Mouse (Mus musculus): ENCODE data around the gene Nabp2. TPM values are rescaled to one million over a fixed set of nuclear protein-coding genes. Genes with fewer than 3 reads are reported as not detected.

Nabp2 gene
- polyA plus RNA-seq, 1 experiment from 2014 or later: 127 TPM

DNA sequence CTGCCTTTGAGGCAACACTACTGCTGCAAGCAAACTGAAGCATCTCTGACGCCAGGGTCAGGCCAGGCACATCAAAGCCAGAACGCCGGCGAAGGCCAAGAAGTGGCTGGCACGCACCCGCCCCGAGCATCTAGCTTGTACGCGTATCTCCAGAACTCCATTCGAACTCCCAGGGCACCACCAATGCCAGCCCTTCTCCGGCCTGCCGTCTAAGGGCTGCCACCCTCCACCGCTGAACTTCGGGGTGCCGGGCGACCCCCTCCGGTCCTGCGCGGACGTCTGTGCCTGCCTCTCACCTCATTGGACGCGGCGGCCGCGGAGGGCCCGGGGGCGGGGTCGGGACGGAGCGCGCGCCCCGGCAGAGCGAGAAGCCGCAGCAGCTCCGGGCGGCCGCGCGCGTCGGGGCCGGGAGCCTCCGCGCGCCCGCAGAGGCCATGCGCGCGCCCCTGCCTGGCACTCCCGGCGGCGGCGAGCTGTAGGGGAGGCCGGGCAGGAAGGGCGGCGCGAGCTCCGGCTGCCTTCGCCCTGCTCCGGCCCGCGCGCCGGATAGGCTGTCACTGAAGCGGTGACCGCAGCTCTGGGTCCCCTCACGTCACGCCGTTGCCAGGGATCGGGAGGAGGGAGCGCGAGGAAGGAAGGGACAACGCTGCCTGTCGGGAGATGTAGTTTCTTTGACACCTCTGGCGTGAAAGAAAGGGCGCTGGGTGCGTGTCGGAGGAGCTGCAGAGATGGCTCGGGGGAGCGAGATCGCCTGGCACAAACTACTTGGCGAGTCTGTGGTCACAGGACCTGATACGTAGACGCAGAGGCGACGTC is 42.7 kb downstream of the Nabp2 start, which contains the start of gene Coq10a:
Gene Coq10a (minus strand): TSS at position 596 of the 816 bp plus-strand sequence.
- Histone ChIP-seq H3K4me1 (ENCODE audit: control insufficient read depth, insufficient read depth, low read length) (no peaks in the 10 kb centered on the region), H3K36me3 (ENCODE audit: control insufficient read depth, insufficient read depth, low read length) (0 out of 2 replicates have a peak, but pooled peaks cover 4% of the 10 kb centered on the region), H3K4me2 (ENCODE audit: low read depth) (peak within 1 kb of the TSS; percentile 88), H3K4me3 (ENCODE audit: low read depth, low read length) (peak within 1 kb of the TSS; percentile 67), H3K27me3 (ENCODE audit: control insufficient read depth, insufficient read depth, low read length) (no peaks in the 10 kb centered on the region), H3K9me3 (ENCODE audit: control insufficient read depth, low read length) (no peaks in the 10 kb centered on the region), H3K27ac (ENCODE audit: low read depth, low read length) (peak within 1 kb of the TSS; percentile 88), H3K9ac (ENCODE audit: low read length) (peak within 1 kb of the TSS; percentile 70)
- DNase-seq (ENCODE audit: low spot score) (peak; percentile 92), ATAC-seq (ENCODE audit: insufficient read depth, low FRiP score, low TSS enrichment) (peak; percentile 92)
- under 1% methylated on average over 86 of the region's 87 CpGs for WGBS

GRCm38 (mm10) chr10:128367899-128368401 is 43.3 kb downstream of the Nabp2 start:
- 21% methylated on average over 19 of the region's 19 CpGs for WGBS
- Histone ChIP-seq H3K9ac (ENCODE audit: low read length) (peak overlapping the region; percentile 70), H3K4me1 (ENCODE audit: control insufficient read depth, insufficient read depth, low read length) (no peaks in the 10 kb centered on the region), H3K9me3 (ENCODE audit: control insufficient read depth, low read length) (no peaks in the 10 kb centered on the region), H3K4me2 (ENCODE audit: low read depth) (peak overlapping the region; percentile 88), H3K27ac (ENCODE audit: low read depth, low read length) (peak overlapping the region; percentile 88), H3K36me3 (ENCODE audit: control insufficient read depth, insufficient read depth, low read length) (peaks cover 5% of the 10 kb centered on the region; the same call in 1 of the 2 replicates), H3K4me3 (ENCODE audit: low read depth, low read length) (peak overlapping the region; percentile 67), H3K27me3 (ENCODE audit: control insufficient read depth, insufficient read depth, low read length) (no peaks in the 10 kb centered on the region)
- DNase-seq (ENCODE audit: low spot score) (no peak), ATAC-seq (ENCODE audit: insufficient read depth, low FRiP score, low TSS enrichment) (no peak)

GRCm38 (mm10) chr10:128362568-128362967 is 48.7 kb downstream of the Nabp2 start:
- WGBS: 52% methylated on average over 3 of the region's 3 CpGs
- Histone ChIP-seq H3K4me1 (ENCODE audit: control insufficient read depth, insufficient read depth, low read length) (no peaks in the 10 kb centered on the region), H3K9ac (ENCODE audit: low read length) (no peak overlapping the region), H3K27me3 (ENCODE audit: control insufficient read depth, insufficient read depth, low read length) (no peaks in the 10 kb centered on the region), H3K4me3 (ENCODE audit: low read depth, low read length) (no peak overlapping the region), H3K4me2 (ENCODE audit: low read depth) (no peak overlapping the region), H3K9me3 (ENCODE audit: control insufficient read depth, low read length) (no peaks in the 10 kb centered on the region), H3K36me3 (ENCODE audit: control insufficient read depth, insufficient read depth, low read length) (peaks cover 27% of the 10 kb centered on the region), H3K27ac (ENCODE audit: low read depth, low read length) (no peak overlapping the region)
- DNase-seq (ENCODE audit: low spot score): peak; percentile 51
- no peak for ATAC-seq (ENCODE audit: insufficient read depth, low FRiP score, low TSS enrichment)

GRCm38 (mm10) chr10:128361836-128362235 is 49.5 kb downstream of the Nabp2 start:
- Histone ChIP-seq H3K4me2 (ENCODE audit: low read depth) (no peak overlapping the region), H3K9me3 (ENCODE audit: control insufficient read depth, low read length) (no peaks in the 10 kb centered on the region), H3K27me3 (ENCODE audit: control insufficient read depth, insufficient read depth, low read length) (no peaks in the 10 kb centered on the region), H3K27ac (ENCODE audit: low read depth, low read length) (no peak overlapping the region), H3K36me3 (ENCODE audit: control insufficient read depth, insufficient read depth, low read length) (peaks cover 27% of the 10 kb centered on the region), H3K4me1 (ENCODE audit: control insufficient read depth, insufficient read depth, low read length) (no peaks in the 10 kb centered on the region), H3K9ac (ENCODE audit: low read length) (no peak overlapping the region), H3K4me3 (ENCODE audit: low read depth, low read length) (no peak overlapping the region)
- WGBS: 89% methylated on average over 6 of the region's 6 CpGs
- no peak for DNase-seq (ENCODE audit: low spot score)
- ATAC-seq (ENCODE audit: insufficient read depth, low FRiP score, low TSS enrichment): no peak

- no peaks in the 10 kb centered on the region for H3K4me1 ChIP-seq (ENCODE audit: control insufficient read depth, insufficient read depth, low read length)
- peaks cover 26% of the 10 kb centered on the region for H3K36me3 ChIP-seq (ENCODE audit: control insufficient read depth, insufficient read depth, low read length)
- WGBS: 95% methylated on average over 6 of the region's 6 CpGs
- no peak for ATAC-seq (ENCODE audit: insufficient read depth, low FRiP score, low TSS enrichment)
- no peak overlapping the region for H3K4me3 ChIP-seq (ENCODE audit: low read depth, low read length)
- no peak for DNase-seq (ENCODE audit: low spot score)
- H3K9me3 ChIP-seq (ENCODE audit: control insufficient read depth, low read length): no peaks in the 10 kb centered on the region
- no peak overlapping the region for H3K27ac ChIP-seq (ENCODE audit: low read depth, low read length)
- H3K9ac ChIP-seq (ENCODE audit: low read length): no peak overlapping the region
- H3K4me2 ChIP-seq (ENCODE audit: low read depth): no peak overlapping the region
- H3K27me3 ChIP-seq (ENCODE audit: control insufficient read depth, insufficient read depth, low read length): no peaks in the 10 kb centered on the region
Measured at GRCm38 (mm10) chr10:128359226-128359625, 52.1 kb downstream of the Nabp2 start.

DNA sequence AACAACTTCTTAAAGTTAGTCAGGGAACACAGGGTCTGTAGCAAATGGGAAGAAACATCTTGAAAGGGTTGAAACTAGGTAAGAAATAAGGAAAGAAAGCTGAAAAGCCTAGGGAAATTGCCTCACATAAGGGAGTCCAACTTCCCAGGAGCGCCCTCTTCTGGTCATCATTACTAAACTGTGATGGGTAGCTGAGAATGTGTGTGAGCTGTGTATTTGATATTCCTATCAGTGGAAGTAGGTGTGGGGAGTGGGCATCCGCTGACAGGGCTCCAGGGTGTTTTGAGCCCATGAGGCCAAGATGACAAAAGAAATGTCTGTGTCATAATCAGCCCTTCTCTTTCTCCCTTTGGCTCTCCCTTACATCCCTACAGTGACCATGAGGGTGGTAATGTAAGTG is 52.5 kb downstream of the Nabp2 start:
- H3K9me3 ChIP-seq (ENCODE audit: control insufficient read depth, low read length): no peaks in the 10 kb centered on the region
- no peak overlapping the region for H3K4me3 ChIP-seq (ENCODE audit: low read depth, low read length)
- H3K36me3 ChIP-seq (ENCODE audit: control insufficient read depth, insufficient read depth, low read length): peaks cover 29% of the 10 kb centered on the region
- ATAC-seq (ENCODE audit: insufficient read depth, low FRiP score, low TSS enrichment): no peak
- H3K4me2 ChIP-seq (ENCODE audit: low read depth): no peak overlapping the region
- no peak overlapping the region for H3K9ac ChIP-seq (ENCODE audit: low read length)
- 64% methylated on average over 2 of the region's 2 CpGs for WGBS
- H3K27ac ChIP-seq (ENCODE audit: low read depth, low read length): no peak overlapping the region
- peak; percentile 31 for DNase-seq (ENCODE audit: low spot score)
- no peaks in the 10 kb centered on the region for H3K4me1 ChIP-seq (ENCODE audit: control insufficient read depth, insufficient read depth, low read length)
- H3K27me3 ChIP-seq (ENCODE audit: control insufficient read depth, insufficient read depth, low read length): no peaks in the 10 kb centered on the region

Small RNAs within 50 kb of the gene (microRNA-seq; reads per million reads assigned to microRNA genes)
- gene Gm25361: not detected
- gene Gm26308: not detected
- 0.78 reads per million for gene Mir6914
- not detected for gene Mir6915
- gene Mir8105: not detected

Other genes starting within 250 kb of the Nabp2 start
- 17.9 and 19.9 TPM in 2 replicates for gene Rbms2, start 231.2 kb downstream of the Nabp2 start, polyA plus RNA-seq (2014; fragmentation: Nextera tagmentation; extraction: Ambion mirVana)
- gene Gls2, start 217.0 kb downstream of the Nabp2 start, polyA plus RNA-seq (2014; fragmentation: Nextera tagmentation; extraction: Ambion mirVana): 1.2 and 1.5 TPM in 2 replicates
- 26.2 and 28.0 TPM in 2 replicates for gene Spryd4, start 199.7 kb downstream of the Nabp2 start, polyA plus RNA-seq (2014; fragmentation: Nextera tagmentation; extraction: Ambion mirVana)
- gene Mip, start 185.7 kb downstream of the Nabp2 start, polyA plus RNA-seq (2014; fragmentation: Nextera tagmentation; extraction: Ambion mirVana): not detected in 2 replicates
- 58.7 and 61.2 TPM in 2 replicates for gene Timeless, start 179.4 kb downstream of the Nabp2 start, polyA plus RNA-seq (2014; fragmentation: Nextera tagmentation; extraction: Ambion mirVana)
- gene Apon, start 157.4 kb downstream of the Nabp2 start, polyA plus RNA-seq (2014; fragmentation: Nextera tagmentation; extraction: Ambion mirVana): 0.99 TPM in 1 of 2 replicates, not detected in the other
- not detected in 2 replicates for gene Apof, start 142.8 kb downstream of the Nabp2 start, polyA plus RNA-seq (2014; fragmentation: Nextera tagmentation; extraction: Ambion mirVana)
- gene Stat2, start 140.9 kb downstream of the Nabp2 start, polyA plus RNA-seq (2014; fragmentation: Nextera tagmentation; extraction: Ambion mirVana): 15.2 and 17.2 TPM in 2 replicates
- gene Il23a, start 112.7 kb downstream of the Nabp2 start, polyA plus RNA-seq (2014; fragmentation: Nextera tagmentation; extraction: Ambion mirVana): not detected in 2 replicates
- gene Pan2, start 108.2 kb downstream of the Nabp2 start, polyA plus RNA-seq (2014; fragmentation: Nextera tagmentation; extraction: Ambion mirVana): 33.3 and 35.2 TPM in 2 replicates
- 248 and 261 TPM in 2 replicates for gene Cnpy2, start 89.0 kb downstream of the Nabp2 start, polyA plus RNA-seq (2014; fragmentation: Nextera tagmentation; extraction: Ambion mirVana)
- gene Cs, start 73.8 kb downstream of the Nabp2 start, polyA plus RNA-seq (2014; fragmentation: Nextera tagmentation; extraction: Ambion mirVana): 266 and 284 TPM in 2 replicates
- 19.0 and 24.1 TPM in 2 replicates for gene Coq10a, start 42.5 kb downstream of the Nabp2 start, polyA plus RNA-seq (2014; fragmentation: Nextera tagmentation; extraction: Ambion mirVana)
- 9.5 and 10.4 TPM in 2 replicates for gene Ankrd52, start 34.4 kb downstream of the Nabp2 start, polyA plus RNA-seq (2014; fragmentation: Nextera tagmentation; extraction: Ambion mirVana)
- not detected in 2 replicates for gene Slc39a5, start 10.3 kb downstream of the Nabp2 start, polyA plus RNA-seq (2014; fragmentation: Nextera tagmentation; extraction: Ambion mirVana)
- gene Rnf41, start 165 bp upstream of the Nabp2 start, polyA plus RNA-seq (2014; fragmentation: Nextera tagmentation; extraction: Ambion mirVana): 43.5 and 46.8 TPM in 2 replicates
- gene Smarcc2, start 47.8 kb upstream of the Nabp2 start, polyA plus RNA-seq (2014; fragmentation: Nextera tagmentation; extraction: Ambion mirVana): 124 and 125 TPM in 2 replicates
- gene Myl6, start 82.7 kb upstream of the Nabp2 start, polyA plus RNA-seq (2014; fragmentation: Nextera tagmentation; extraction: Ambion mirVana): 776 and 804 TPM in 2 replicates
- 2.4 and 3.5 TPM in 2 replicates for gene Myl6b, start 87.2 kb upstream of the Nabp2 start, polyA plus RNA-seq (2014; fragmentation: Nextera tagmentation; extraction: Ambion mirVana)
- 27.3 and 34.1 TPM in 2 replicates for gene Esyt1, start 114.4 kb upstream of the Nabp2 start, polyA plus RNA-seq (2014; fragmentation: Nextera tagmentation; extraction: Ambion mirVana)
- gene Zc3h10, start 136.3 kb upstream of the Nabp2 start, polyA plus RNA-seq (2014; fragmentation: Nextera tagmentation; extraction: Ambion mirVana): 16.6 and 18.3 TPM in 2 replicates
- 3,132 and 3,213 TPM in 2 replicates for gene Rpl41, start 137.8 kb upstream of the Nabp2 start, polyA plus RNA-seq (2014; fragmentation: Nextera tagmentation; extraction: Ambion mirVana)
- 245 and 251 TPM in 2 replicates for gene Pa2g4, start 154.5 kb upstream of the Nabp2 start, polyA plus RNA-seq (2014; fragmentation: Nextera tagmentation; extraction: Ambion mirVana)
- 14.4 and 17.3 TPM in 2 replicates for gene Erbb3, start 178.2 kb upstream of the Nabp2 start, polyA plus RNA-seq (2014; fragmentation: Nextera tagmentation; extraction: Ambion mirVana)
- 626 and 686 TPM in 2 replicates for gene Rps26, start 215.3 kb upstream of the Nabp2 start, polyA plus RNA-seq (2014; fragmentation: Nextera tagmentation; extraction: Ambion mirVana)
- gene Ikzf4, start 234.5 kb upstream of the Nabp2 start, polyA plus RNA-seq (2014; fragmentation: Nextera tagmentation; extraction: Ambion mirVana): 4.2 and 5.1 TPM in 2 replicates